Mouse (Mus musculus): ENCODE measurements around the gene Draxin. TPM values are rescaled to one million over a fixed set of nuclear protein-coding genes. Genes with fewer than 3 reads are reported as not detected.
"Not testable (repeated sequence)": the region's sequence is repeated elsewhere in the genome, so short reads cannot be mapped to it uniquely, and the experiment has no call there.

Gene Draxin
- polyA plus RNA-seq, 1 experiment from 2014 or later, result 13.1 TPM

GRCm38 (mm10) chr4:148121362-148121761 lies 9.1 kb downstream of the Draxin start:
- 0 out of 2 replicates have a peak overlapping the region, but pooled peaks have one; percentile 19 for H3K27ac ChIP-seq
- H3K36me3 ChIP-seq, result peaks cover 12% of the 10 kb centered on the region; the same call in 1 of the 2 replicates
- WGBS, result 84% methylated on average over 4 of the region's 4 CpGs
- H3K27me3 ChIP-seq (ENCODE audit: insufficient read depth, poor library complexity, severe bottlenecking), result no peaks in the 10 kb centered on the region
- H3K4me3 ChIP-seq, result no peak overlapping the region
- H3K9me3 ChIP-seq, result peaks cover 8% of the 10 kb centered on the region; the same call in 1 of the 2 replicates
- no peak for DNase-seq (ENCODE audit: low spot score)
- peaks cover 47% of the 10 kb centered on the region for H3K4me1 ChIP-seq (replicated peaks)

GRCm38 (mm10) chr4:148120555-148120954 lies 9.9 kb downstream of the Draxin start:
- H3K36me3 ChIP-seq, result peaks cover 12% of the 10 kb centered on the region; the same call in 1 of the 2 replicates
- H3K4me3 ChIP-seq, result no peak overlapping the region
- peaks cover 47% of the 10 kb centered on the region for H3K4me1 ChIP-seq (replicated peaks)
- DNase-seq (ENCODE audit: low spot score), result no peak
- H3K9me3 ChIP-seq, result peaks cover 8% of the 10 kb centered on the region; the same call in 1 of the 2 replicates
- WGBS, result 85% methylated on average over 9 of the region's 9 CpGs
- H3K27ac ChIP-seq, result no peak overlapping the region
- H3K27me3 ChIP-seq (ENCODE audit: insufficient read depth, poor library complexity, severe bottlenecking), result peaks cover 4% of the 10 kb centered on the region

GRCm38 (mm10) chr4:148119578-148119977 lies 10.9 kb downstream of the Draxin start:
- WGBS, result 90% methylated on average over 9 of the region's 9 CpGs
- not testable (repeated sequence) for H3K27ac ChIP-seq; H3K9me3 ChIP-seq; H3K4me3 ChIP-seq; DNase-seq (ENCODE audit: low spot score); H3K27me3 ChIP-seq (ENCODE audit: insufficient read depth, poor library complexity, severe bottlenecking)
- Histone ChIP-seq H3K36me3 (peaks cover 12% of the 10 kb centered on the region; the same call in 1 of the 2 replicates), H3K4me1 (replicated peaks) (peaks cover 51% of the 10 kb centered on the region)

GRCm38 (mm10) chr4:148117392-148117791 lies 13.1 kb downstream of the Draxin start:
- WGBS, result 74% methylated on average over 4 of the region's 4 CpGs
- Histone ChIP-seq H3K9me3 (peaks cover 8% of the 10 kb centered on the region; the same call in 1 of the 2 replicates), H3K36me3 (peaks cover 25% of the 10 kb centered on the region), H3K4me1 (replicated peaks) (peaks cover 36% of the 10 kb centered on the region), H3K4me3 (no peak overlapping the region), H3K27me3 (ENCODE audit: insufficient read depth, poor library complexity, severe bottlenecking) (peaks cover 9% of the 10 kb centered on the region), H3K27ac (no peak overlapping the region)
- no peak for DNase-seq (ENCODE audit: low spot score)

GRCm38 (mm10) chr4:148116657-148117056 lies 13.8 kb downstream of the Draxin start:
- Histone ChIP-seq H3K4me3 (no peak overlapping the region), H3K36me3 (peaks cover 30% of the 10 kb centered on the region), H3K27me3 (ENCODE audit: insufficient read depth, poor library complexity, severe bottlenecking) (peaks cover 9% of the 10 kb centered on the region), H3K4me1 (replicated peaks) (peaks cover 28% of the 10 kb centered on the region), H3K27ac (no peak overlapping the region), H3K9me3 (peaks cover 8% of the 10 kb centered on the region; the same call in 1 of the 2 replicates)
- peak; percentile 23 for DNase-seq (ENCODE audit: low spot score)
- WGBS, result 74% methylated on average over 4 of the region's 4 CpGs

- Histone ChIP-seq H3K36me3 (peaks cover 30% of the 10 kb centered on the region), H3K4me1 (replicated peaks) (peaks cover 22% of the 10 kb centered on the region), H3K27me3 (ENCODE audit: insufficient read depth, poor library complexity, severe bottlenecking) (peaks cover 9% of the 10 kb centered on the region), H3K9me3 (peaks cover 8% of the 10 kb centered on the region; the same call in 1 of the 2 replicates), H3K27ac (peak overlapping the region; percentile 81), H3K4me3 (peak overlapping the region; percentile 22)
- WGBS, result 4% methylated on average over 15 of the region's 15 CpGs
- DNase-seq (ENCODE audit: low spot score), result peak; percentile 61
These were observed 15.0 kb downstream of the Draxin start for GRCm38 (mm10) chr4:148115467-148115866.

- 4% methylated on average over 15 of the region's 15 CpGs for WGBS
- H3K27me3 ChIP-seq (ENCODE audit: insufficient read depth, poor library complexity, severe bottlenecking), result peaks cover 9% of the 10 kb centered on the region
- peaks cover 35% of the 10 kb centered on the region for H3K36me3 ChIP-seq
- H3K27ac ChIP-seq, result peak overlapping the region; percentile 81
- peaks cover 22% of the 10 kb centered on the region for H3K4me1 ChIP-seq (replicated peaks)
- peak overlapping the region; percentile 22 for H3K4me3 ChIP-seq
- H3K9me3 ChIP-seq, result peaks cover 8% of the 10 kb centered on the region; the same call in 1 of the 2 replicates
- peak; percentile 91 for DNase-seq (ENCODE audit: low spot score)
These were observed 15.6 kb downstream of the Draxin start for GRCm38 (mm10) chr4:148114758-148115391.

GRCm38 (mm10) chr4:148112519-148112918 lies 18.0 kb downstream of the Draxin start:
- H3K4me3 ChIP-seq, result no peak overlapping the region
- H3K4me1 ChIP-seq (replicated peaks), result peaks cover 38% of the 10 kb centered on the region
- WGBS, result 85% methylated on average over 12 of the region's 12 CpGs
- peaks cover 8% of the 10 kb centered on the region; the same call in 1 of the 2 replicates for H3K9me3 ChIP-seq
- DNase-seq (ENCODE audit: low spot score), result no peak
- H3K27me3 ChIP-seq (ENCODE audit: insufficient read depth, poor library complexity, severe bottlenecking), result peaks cover 9% of the 10 kb centered on the region
- H3K36me3 ChIP-seq, result peaks cover 50% of the 10 kb centered on the region
- H3K27ac ChIP-seq, result no peak overlapping the region

GRCm38 (mm10) chr4:148109215-148109614 lies 21.3 kb downstream of the Draxin start:
- no peaks in the 10 kb centered on the region for H3K9me3 ChIP-seq
- no peak overlapping the region for H3K4me3 ChIP-seq
- peaks cover 6% of the 10 kb centered on the region; the same call in 1 of the 2 replicates for H3K27me3 ChIP-seq (ENCODE audit: insufficient read depth, poor library complexity, severe bottlenecking)
- WGBS, result 89% methylated on average over 5 of the region's 5 CpGs
- peaks cover 29% of the 10 kb centered on the region for H3K4me1 ChIP-seq (replicated peaks)
- H3K36me3 ChIP-seq, result peaks cover 50% of the 10 kb centered on the region
- DNase-seq (ENCODE audit: low spot score), result no peak
- peak overlapping the region; percentile 75 for H3K27ac ChIP-seq

- DNase-seq (ENCODE audit: low spot score), result no peak
- no peak overlapping the region for H3K4me3 ChIP-seq
- H3K9me3 ChIP-seq, result no peaks in the 10 kb centered on the region
- peaks cover 6% of the 10 kb centered on the region; the same call in 1 of the 2 replicates for H3K27me3 ChIP-seq (ENCODE audit: insufficient read depth, poor library complexity, severe bottlenecking)
- peaks cover 44% of the 10 kb centered on the region for H3K36me3 ChIP-seq
- H3K27ac ChIP-seq, result peak overlapping the region; percentile 75
- WGBS, result 70% methylated on average over 7 of the region's 7 CpGs
- H3K4me1 ChIP-seq (replicated peaks), result peaks cover 29% of the 10 kb centered on the region
These were observed 21.9 kb downstream of the Draxin start for GRCm38 (mm10) chr4:148108565-148109100.

- H3K27me3 ChIP-seq (ENCODE audit: insufficient read depth, poor library complexity, severe bottlenecking), result peaks cover 9% of the 10 kb centered on the region; the same call in 1 of the 2 replicates
- 58% methylated on average over 22 of the region's 22 CpGs for WGBS
- peak; percentile 61 for DNase-seq (ENCODE audit: low spot score)
- 0 out of 2 replicates have a peak overlapping the region, but pooled peaks have one; percentile 20 for H3K4me3 ChIP-seq
- H3K9me3 ChIP-seq, result no peaks in the 10 kb centered on the region
- peaks cover 38% of the 10 kb centered on the region for H3K36me3 ChIP-seq
- peaks cover 29% of the 10 kb centered on the region for H3K4me1 ChIP-seq (replicated peaks)
- H3K27ac ChIP-seq, result peak overlapping the region; percentile 75
These were observed 22.7 kb downstream of the Draxin start for GRCm38 (mm10) chr4:148107621-148108291.

GRCm38 (mm10) chr4:148104146-148104545 lies 26.4 kb downstream of the Draxin start:
- no peak for DNase-seq (ENCODE audit: low spot score)
- WGBS, result 86% methylated on average over 3 of the region's 3 CpGs
- Histone ChIP-seq H3K27me3 (ENCODE audit: insufficient read depth, poor library complexity, severe bottlenecking) (peaks cover 31% of the 10 kb centered on the region), H3K9me3 (no peaks in the 10 kb centered on the region), H3K27ac (no peak overlapping the region), H3K36me3 (peaks cover 26% of the 10 kb centered on the region), H3K4me3 (no peak overlapping the region), H3K4me1 (replicated peaks) (peaks cover 40% of the 10 kb centered on the region)

All from hindbrain, embryonic 10.5 days (tissue).